Mouse (Mus musculus) ES-E14 (cell line): ENCODE measurements at regions not wholly inside any gene's neighbourhood (a gene's known extent, or its start where the extent isn't known, plus 50 kb on each side); places are given as distances from the start of the nearest gene placed in this dataset.

Experiments used
- CHD2 ChIP-seq: IDR thresholded peaks from 2 replicates; pipeline ENCODE4 v1.6.1; 2014; ENCODE audit warnings: mild to moderate bottlenecking, low read depth, low read length, inconsistent platforms
- HCFC1 ChIP-seq: IDR thresholded peaks from 2 replicates; pipeline ENCODE4 v1.6.1; 2012; ENCODE audit warnings: low read length, inconsistent platforms, borderline replicate concordance; ENCODE audit not compliant: insufficient read depth
- MAFK ChIP-seq: IDR thresholded peaks from 2 replicates; pipeline ENCODE4 v1.6.1; 2014; ENCODE audit warnings: mild to moderate bottlenecking, low read depth, low read length, inconsistent platforms; ENCODE audit not compliant: insufficient read depth
- ZC3H11A ChIP-seq: IDR thresholded peaks from 2 replicates; pipeline ENCODE4 v1.6.1; 2012; ENCODE audit warnings: low read depth, mild to moderate bottlenecking, inconsistent platforms, low read length, borderline replicate concordance
- ZNF384 ChIP-seq: IDR thresholded peaks from 2 replicates; pipeline ENCODE4 v1.6.1; 2012; ENCODE audit warnings: low read depth, low read length, inconsistent platforms

- TF ChIP-seq HCFC1 (no peak), MAFK (no peak), ZC3H11A (no peak), ZNF384 (no peak), CHD2 (no peak)
These were observed 71.3 kb upstream of the Cyyr1 start for GRCm38 (mm10) chr16:85624505-85624904.
